Mouse (Mus musculus): ENCODE measurements around the gene Ankrd34c.

The Ankrd34c gene

GRCm38 (mm10) chr9:89738295-89738694 lies at the start of gene Ankrd34c:
Gene Ankrd34c (minus strand): TSS chr9:89738475.
- DNase-seq (ENCODE audit: low read depth, low spot score), result no peak

DNA sequence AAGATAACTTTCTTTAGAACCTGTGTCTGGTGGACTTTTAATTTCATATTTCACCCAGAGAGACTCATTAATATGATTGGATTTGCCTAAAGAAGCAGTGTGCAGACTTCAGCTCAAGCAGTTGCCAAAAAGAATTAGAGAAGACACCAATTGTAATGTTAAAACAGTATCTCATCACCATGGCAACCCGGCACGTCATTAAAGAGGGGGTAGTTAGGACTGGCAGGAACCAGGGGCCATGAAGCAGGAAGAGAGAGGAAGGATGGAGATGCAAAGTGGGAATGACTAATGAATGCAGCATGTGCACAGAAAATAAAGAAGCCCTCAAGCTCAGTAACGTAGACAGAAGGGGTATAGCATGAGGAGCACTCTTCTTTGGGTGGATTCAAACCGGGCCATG lies 49.3 kb upstream of the Ankrd34c start:
- no peak for DNase-seq (ENCODE audit: low read depth, low spot score)

DNA sequence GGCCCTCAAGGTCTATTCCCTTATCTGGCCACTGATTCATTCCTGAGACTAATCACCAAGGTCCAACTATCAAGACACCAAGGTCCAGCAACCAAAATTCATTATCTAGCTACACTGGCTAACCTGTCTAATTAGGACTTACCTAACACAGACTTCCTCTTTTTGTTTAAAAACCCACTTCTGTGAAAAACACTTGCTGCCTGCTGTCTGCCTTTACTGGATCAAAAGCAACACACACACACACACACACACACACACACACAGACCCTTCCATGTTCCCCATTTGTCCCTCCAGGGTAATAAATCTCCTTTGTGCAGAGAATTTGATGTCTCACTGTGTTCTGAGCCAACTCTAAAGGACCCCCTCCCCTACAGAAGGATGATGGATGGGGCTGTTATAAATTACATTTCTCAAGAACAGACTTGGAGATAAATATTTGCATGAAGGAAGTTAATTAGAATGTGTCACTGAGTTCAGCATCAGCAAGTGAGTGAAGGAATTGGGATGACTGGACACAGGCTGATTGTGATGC lies 43.2 kb upstream of the Ankrd34c start:
- no peak for DNase-seq (ENCODE audit: low read depth, low spot score)

DNA sequence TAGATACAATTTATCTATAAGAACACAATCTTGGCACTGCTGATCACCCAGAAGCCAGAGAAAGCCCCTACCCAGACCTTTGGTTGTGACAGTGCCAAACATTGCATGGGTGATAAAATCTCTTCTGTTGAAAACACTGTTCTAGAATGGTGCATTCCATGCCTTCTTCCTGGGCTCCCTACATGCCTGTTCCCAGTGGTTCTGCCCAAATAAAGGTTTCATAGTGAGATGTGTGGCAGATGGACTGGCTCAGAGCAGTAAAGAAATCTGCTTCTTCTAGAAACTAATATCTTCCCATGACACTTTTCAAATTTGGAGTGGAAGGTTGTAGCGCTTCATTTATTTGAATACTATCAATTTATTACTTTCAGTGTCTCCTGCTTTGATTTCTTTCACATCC lies 41.0 kb upstream of the Ankrd34c start:
- DNase-seq (ENCODE audit: low read depth, low spot score), result no peak

- DNase-seq (ENCODE audit: low read depth, low spot score), result no peak
These were observed 32.9 kb upstream of the Ankrd34c start for GRCm38 (mm10) chr9:89771153-89771552.

DNA sequence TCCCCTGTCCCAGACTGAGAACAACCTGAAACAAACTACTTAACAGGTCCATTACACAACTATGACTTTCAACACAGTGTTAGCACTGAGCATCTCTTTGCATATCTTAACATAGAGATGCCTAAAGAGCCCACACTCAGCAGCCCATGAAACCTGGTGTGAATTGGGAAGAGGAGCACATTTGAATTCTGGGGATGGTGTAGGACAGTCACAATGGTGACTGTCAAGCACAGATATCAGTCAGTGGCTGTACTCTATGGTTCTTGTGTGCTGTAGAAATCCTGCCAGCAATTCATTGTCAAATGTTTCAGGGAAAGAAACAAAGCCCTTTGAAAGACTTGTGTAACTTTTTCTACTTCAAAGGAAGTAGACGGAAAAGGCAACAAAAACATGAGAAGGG lies 23.7 kb upstream of the Ankrd34c start:
- DNase-seq (ENCODE audit: low read depth, low spot score), result no peak

GRCm38 (mm10) chr9:89758569-89758968 lies 20.3 kb upstream of the Ankrd34c start:
- DNase-seq (ENCODE audit: low read depth, low spot score), result no peak

DNA sequence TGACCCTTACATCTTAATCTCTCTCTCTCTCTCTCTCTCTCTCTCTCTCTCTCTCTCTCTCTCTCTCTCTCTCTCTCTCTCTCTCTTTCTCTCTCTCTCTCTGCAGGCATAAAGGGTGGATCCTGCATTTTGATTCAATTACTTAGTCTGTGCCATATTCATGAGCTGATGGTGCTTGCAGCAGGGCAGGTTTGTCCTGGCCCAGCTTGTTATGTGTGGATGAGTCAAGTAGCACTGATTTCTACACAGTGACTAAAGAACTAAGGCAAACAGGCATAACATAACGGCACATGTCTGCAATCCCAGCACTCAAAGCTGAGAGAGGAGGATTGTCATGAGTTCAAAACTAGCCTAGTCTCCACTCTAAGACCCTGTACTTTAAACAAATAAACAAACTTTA lies 19.9 kb upstream of the Ankrd34c start:
- DNase-seq (ENCODE audit: low read depth, low spot score), result no peak

DNA sequence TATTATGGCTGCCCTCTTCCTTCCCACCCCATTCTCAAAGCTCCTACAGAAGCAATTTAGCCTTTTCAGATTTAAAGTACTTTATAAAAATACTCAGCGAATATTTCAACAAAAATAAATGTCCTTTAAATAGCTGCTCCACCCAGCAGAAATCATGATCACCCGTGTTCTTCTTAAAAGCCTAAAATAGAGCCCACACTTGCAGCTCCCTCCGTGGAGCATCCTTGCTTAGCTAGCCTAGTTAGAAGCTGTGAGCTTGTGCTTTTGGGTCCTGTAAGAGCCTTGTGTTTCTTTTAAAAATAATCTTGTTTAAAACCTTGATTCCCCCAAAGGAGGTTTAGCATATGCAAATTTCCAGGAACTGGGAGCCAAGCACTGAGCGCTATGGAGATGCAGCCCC lies 19.3 kb upstream of the Ankrd34c start:
- no peak for DNase-seq (ENCODE audit: low read depth, low spot score)

- DNase-seq (ENCODE audit: low read depth, low spot score), result no peak
These were observed 1.8 kb upstream of the Ankrd34c start for GRCm38 (mm10) chr9:89740041-89740440.

DNA sequence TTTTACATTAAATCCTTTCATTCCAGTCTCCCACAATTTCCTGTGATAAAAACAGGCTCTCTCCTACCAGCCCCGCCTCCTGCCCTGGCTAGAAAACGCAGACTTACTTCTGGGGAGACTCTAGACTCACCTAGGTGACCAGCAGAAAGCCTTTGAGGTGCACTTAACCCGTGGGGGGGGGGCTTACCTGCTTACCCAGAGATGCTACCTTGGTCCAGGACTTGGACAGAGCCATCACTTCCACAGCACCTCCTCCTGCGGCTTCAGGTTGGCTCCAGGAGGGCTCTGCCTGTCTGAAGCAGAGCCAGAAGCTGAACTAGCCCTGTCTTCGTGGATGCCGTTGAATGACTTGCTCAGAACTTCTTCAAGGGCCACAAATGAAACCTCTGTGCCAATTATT lies 387 bp downstream of the Ankrd34c start:
- no peak for DNase-seq (ENCODE audit: low read depth, low spot score)

DNA sequence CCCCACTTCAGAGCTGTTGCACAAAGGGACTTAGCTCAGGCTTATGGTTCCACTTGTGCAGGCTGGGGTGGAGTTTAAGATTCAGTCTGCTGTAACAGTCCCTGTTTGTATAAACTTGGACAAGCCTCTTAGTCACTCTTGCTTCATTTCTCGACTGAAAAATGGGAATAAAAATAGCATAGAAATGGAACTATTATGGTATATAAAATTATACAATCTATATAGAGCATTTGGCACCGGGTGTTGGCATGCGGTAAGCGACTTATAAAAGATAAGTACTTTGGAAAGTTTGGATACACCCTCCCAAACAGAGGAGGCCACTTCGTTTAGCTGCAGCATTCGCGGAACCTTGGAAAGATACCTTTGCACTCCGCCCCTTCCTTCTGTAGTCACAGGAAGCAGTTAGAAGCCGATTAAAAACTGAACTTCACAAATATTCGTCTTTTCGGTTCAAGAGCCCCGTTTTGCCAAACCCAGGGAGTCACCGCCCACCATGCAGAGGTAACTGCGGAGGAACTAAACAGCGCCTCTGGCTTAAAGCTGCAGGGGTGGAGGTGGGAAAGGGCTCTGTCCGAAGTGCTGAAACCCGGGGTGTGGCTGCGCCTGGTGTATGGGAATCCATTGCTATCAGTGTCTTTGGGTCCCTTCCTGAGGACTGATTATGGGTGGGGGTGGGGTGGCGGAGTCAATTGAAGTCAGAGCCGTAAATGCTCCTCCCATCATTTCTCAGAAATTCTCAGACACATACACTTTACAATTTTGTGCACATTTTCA lies 1.2 kb downstream of the Ankrd34c start:
- no peak for DNase-seq (ENCODE audit: low read depth, low spot score)

GRCm38 (mm10) chr9:89706906-89707305 lies 31.4 kb downstream of the Ankrd34c start:
- no peak for DNase-seq (ENCODE audit: low read depth, low spot score)

DNA sequence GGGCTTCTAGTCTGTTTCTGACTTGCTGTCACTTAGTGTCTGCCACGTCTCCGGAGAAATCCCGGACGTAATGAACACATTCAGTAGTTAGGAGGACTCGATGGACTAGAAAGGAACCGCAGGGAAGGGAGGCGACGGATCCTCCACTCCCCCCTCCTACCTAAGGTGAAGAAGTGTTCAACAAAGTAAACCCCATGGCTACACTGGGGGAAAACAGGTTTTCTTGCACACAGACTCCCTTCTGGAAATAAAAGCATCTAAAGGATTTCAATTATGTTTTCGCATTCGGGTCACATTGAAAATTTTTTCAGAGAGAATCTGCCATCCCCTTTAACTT lies 33.1 kb downstream of the Ankrd34c start:
- DNase-seq (ENCODE audit: low read depth, low spot score), result no peak

GRCm38 (mm10) chr9:89704265-89705196 lies 33.7 kb downstream of the Ankrd34c start, which contains the start of gene Tmed3:
Gene Tmed3 (minus strand): TSS chr9:89705068.
- peak; percentile 82 for DNase-seq (ENCODE audit: low read depth, low spot score)

DNA sequence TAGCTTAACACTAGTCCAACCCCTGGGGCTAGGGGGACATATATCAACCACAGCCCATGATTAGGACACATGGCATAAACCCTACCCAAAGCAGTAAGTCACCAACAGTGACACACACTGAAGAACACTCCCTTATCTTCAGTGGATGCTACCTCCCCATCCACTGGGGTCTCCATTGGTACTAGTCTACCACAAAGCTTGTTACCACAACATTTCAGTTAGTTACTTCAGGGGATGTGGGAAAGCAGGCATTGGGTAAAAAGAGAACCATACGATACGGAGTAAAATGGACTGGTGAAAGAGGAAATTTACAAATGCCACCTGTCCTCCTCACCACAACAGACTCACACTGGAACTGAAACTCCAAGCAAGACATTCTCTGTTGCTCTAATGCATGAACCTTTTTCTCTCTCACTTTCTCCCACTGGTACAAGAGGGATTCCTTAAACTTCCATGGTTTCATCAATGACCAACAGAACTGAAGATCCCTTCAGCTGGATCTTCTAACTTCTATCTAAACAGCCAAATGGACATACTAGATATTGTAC lies 37.3 kb downstream of the Ankrd34c start:
- DNase-seq (ENCODE audit: low read depth, low spot score), result no peak

GRCm38 (mm10) chr9:89695143-89695542 lies 43.1 kb downstream of the Ankrd34c start:
- DNase-seq (ENCODE audit: low read depth, low spot score), result no peak

- no peak for DNase-seq (ENCODE audit: low read depth, low spot score)
These were observed 44.6 kb downstream of the Ankrd34c start for GRCm38 (mm10) chr9:89693670-89694069.

DNA sequence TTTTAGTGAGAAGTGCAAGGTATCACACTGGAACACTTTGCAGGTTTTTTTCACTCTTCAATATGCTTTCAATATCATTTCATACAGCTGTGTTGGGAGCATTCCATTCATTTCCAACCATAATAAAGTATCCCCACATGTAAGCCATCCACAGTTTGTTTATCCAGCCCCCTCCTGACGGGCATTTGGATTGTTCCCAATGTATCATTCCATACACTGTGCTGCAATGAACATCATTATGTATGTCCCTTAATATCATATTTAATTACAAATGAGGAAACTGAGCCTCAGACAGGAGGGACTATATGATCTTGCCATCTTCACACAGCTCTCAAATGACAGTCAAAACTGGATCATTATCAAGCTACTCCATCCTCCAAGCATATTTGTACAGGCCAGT lies 49.1 kb downstream of the Ankrd34c start:
- DNase-seq (ENCODE audit: low read depth, low spot score), result no peak

GRCm38 (mm10) chr9:89687503-89688226 lies 50.6 kb downstream of the Ankrd34c start:
- DNase-seq (ENCODE audit: low read depth, low spot score), result no peak

DNA sequence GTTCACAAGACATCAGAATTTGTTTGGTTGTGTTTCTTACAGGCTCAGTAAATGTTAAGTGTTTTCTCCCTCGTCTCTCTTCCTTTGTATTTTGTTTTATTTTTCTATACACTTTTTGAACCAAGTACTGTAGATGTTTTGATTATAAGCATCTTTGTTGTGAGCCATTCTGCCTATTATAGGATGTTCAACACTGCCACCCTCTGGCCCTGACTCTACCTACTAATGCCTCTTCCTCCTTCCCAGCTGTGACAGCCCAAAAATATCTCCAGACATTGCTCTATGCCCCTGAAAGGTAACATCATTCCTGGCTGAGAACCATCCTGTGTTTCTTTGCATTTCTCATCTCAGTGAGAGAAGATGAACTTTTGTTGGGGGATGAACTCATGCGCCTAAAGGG lies 52.0 kb downstream of the Ankrd34c start:
- no peak for DNase-seq (ENCODE audit: low read depth, low spot score)

DNA sequence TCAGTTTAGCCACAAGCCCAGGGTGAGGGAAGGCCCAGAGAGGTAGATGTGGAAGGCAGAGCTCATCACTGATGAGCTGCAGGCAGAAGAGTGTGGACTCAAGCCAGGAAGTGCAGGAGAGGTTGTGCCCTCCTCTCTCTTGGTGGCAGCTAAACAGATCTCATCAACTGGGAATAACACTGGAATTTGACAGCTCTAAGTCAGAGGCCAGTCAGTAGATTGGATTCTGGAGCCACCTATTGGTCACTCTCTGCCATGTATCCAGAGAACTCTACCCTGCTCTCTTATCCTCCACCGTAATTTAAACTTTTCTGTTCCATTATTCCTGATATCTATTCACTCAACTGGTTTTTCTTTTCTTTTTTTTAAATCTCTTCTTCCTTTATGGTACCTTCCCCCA lies 59.3 kb downstream of the Ankrd34c start:
- peak; percentile 21 for DNase-seq (ENCODE audit: low read depth, low spot score)
